Mouse (Mus musculus) heart, postnatal 0 days (tissue): ENCODE measurements around the gene Vmn2r81.

Experiments used
- CTCF ChIP-seq: IDR thresholded peaks from 2 replicates; pipeline ENCODE4 v1.5.1; 2016; ENCODE audit warnings: antibody characterized with exemption, control low read depth, low read depth
- EP300 ChIP-seq: IDR thresholded peaks from 2 replicates; pipeline ENCODE4 v1.6.1; 2016; ENCODE audit warnings: antibody characterized with exemption, low read depth

- TF ChIP-seq CTCF, result no peak
- TF ChIP-seq EP300, result no peak
Observed at GRCm38 (mm10) chr10:79322737-79323086, 75.2 kb downstream of the Vmn2r81 start.
